Mouse (Mus musculus): ENCODE data around the gene Bnip2.

The Bnip2 gene

DNA sequence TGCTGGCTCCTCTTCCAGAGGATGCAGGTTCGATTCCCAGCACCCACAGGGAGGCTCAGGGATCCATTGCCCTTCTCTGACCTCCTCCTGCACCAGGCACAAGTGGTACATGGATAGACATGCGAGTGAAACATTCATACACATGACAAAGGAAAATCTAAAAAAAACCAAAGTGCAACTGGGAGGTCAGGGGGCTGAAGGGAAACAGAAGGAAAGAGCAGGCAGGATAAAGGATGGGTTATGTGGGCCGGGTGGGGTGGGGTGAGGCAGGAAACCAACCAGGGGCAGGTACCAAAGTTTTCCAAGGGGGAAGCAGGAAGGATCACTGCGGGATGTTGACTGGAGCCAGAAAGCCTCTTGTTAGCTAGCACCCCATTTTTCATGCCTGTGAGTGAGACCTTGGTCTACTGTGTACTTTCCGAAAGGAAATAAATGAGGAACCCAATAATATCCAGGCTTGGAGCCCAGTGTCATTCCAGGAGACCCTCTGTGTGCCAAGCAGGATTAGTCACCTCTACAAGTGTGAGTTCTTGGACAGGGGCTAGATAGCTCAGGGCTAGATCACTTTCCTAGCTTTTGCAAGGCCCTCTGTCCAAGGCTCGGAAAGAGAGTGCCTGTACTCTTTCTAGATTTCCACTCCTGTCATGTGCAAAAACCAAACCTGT lies 59.6 kb downstream of the Bnip2 start:
- no peak for DNase-seq (ENCODE audit: low spot score)

DNA sequence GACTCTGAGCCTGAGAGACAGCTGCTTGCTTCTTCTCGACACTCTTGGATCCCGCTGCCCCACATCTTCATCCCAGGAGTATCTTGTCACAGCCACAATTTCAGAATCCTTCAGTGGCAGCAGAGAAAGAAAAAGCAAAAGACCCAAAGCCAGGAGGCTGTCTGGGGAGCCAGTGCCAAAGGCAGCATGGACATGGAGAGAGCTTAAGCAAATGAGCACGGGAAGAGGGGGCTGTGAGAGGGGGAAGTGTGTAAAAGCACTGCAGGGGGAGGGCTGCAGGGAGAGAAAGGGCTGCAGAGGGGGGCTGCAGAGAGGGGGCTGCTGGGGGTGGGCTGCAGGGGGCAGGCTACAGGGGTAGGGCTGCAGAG lies 60.1 kb downstream of the Bnip2 start:
- no peak for DNase-seq (ENCODE audit: low spot score)

DNA sequence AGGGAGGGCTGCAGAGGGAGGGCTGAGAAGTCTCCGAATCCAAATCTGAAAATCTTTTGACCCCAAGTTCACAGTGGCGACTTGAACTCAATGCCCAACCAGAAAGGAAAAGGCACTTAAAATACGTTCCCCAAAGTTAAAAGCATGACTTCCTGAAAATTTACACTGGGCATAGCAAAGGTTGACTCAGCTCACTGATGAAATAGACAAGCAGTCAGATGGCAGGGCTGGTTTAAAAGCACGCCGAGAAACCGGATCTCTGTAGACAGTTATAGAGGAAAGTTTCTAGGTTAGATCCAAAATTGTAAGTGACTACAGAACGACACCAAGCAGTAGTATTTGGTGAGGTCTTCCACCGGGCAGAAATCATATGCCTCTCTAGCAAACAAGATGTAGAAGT lies 60.6 kb downstream of the Bnip2 start:
- DNase-seq (ENCODE audit: low spot score): no peak

DNA sequence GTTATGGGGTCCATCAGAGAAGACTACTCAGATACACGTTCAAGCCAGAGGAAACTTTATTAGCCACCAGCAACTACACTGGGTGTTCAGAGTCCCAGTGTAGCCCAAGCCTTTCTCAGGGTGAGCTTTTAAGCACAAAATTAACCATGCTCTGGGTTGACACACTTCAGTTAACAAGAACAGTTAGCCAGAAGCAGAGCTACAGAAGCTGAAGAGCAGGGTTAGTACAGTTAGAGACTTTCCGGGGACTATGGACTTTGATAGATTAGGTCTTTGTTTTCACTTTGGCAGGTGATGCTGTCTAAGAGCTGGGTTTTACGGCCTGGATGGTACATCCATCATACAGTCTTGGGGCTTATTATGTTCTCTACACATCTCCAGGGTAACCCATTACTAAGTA lies 63.5 kb downstream of the Bnip2 start:
- DNase-seq (ENCODE audit: low spot score): no peak

DNA sequence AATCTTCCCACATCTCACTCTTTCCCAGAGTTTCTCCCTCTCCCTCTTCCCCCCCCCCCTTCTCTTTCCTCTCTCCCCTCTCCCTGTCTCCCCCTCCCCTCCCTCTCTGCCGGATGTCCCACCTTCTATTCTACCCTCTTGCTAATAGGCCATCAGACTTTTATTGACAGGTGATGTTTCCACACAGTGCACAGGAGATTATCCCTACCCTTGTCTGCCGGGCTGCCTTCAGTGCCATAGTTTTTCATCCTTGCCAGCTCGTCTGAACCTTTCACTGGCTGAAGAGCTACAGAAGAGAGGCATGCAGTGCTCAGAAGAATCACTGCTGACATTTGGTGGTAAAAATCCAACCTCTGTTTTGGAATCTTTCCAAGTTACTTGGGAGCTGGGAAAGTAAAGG lies 64.1 kb downstream of the Bnip2 start:
- DNase-seq (ENCODE audit: low spot score): no peak

Data from spleen, adult 12 weeks (tissue).